Mouse (Mus musculus): ENCODE measurements around the gene Mast4.

The Mast4 gene

GRCm38 (mm10) chr13:102888211-102888610, 446.1 kb downstream of the Mast4 start:
- no peak for DNase-seq (ENCODE audit: low spot score)

DNA sequence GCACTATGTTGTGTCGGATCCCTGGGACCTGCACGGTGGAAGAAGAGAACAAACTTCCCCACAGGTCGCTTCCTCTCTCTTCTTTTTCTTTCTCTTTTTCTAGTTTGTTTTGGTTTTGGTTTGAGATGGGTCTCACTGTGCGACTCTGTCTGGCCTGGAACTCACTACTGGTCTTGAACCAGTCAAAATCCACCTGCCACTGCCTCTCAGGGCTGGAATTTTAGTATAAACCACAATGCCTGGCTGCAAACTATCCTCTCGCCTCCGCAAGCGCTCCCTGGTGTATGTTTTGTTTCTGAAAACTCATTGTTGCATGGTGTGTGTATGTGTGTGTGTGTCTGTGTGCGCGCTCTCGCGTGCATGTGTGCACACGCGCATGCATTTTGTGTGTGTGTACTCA, 446.8 kb downstream of the Mast4 start:
- no peak for DNase-seq (ENCODE audit: low spot score)

GRCm38 (mm10) chr13:102886788-102887187, 447.5 kb downstream of the Mast4 start:
- no peak for DNase-seq (ENCODE audit: low spot score)

GRCm38 (mm10) chr13:102886147-102886546, 448.1 kb downstream of the Mast4 start:
- DNase-seq (ENCODE audit: low spot score): no peak

DNA sequence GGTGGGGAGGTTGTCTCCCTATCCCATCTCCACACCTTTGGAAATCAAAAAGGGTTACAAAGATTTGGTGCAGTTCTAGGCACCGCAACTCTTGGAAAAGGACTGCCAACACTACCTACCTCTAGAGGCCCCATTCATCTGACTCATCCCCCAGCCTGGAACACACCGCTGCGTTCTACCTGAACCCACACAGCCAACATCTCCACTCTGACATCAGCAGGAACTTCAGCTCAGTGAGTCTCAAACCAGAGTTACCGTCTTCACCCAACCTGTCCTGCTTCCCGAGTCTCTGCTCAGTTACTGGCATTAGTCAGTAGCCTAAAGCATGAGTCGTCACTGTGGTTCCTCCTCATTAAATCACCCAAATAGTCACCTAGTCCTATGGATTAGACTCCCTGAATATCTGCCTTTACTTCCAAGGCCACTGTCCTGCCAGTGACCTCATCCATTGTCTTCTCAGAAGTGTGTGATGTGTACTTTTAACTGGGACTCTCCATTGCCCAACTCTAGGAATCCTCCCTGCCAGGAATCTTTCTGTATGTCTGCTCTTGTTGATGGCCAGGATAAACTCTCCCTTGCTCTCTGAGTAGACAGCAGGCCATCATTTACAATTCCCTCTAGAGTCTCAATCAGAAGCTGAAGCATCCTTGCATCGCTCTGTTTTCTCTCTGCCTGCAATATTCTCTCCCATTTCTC, 453.8 kb downstream of the Mast4 start:
- no peak for DNase-seq (ENCODE audit: low spot score)

DNA sequence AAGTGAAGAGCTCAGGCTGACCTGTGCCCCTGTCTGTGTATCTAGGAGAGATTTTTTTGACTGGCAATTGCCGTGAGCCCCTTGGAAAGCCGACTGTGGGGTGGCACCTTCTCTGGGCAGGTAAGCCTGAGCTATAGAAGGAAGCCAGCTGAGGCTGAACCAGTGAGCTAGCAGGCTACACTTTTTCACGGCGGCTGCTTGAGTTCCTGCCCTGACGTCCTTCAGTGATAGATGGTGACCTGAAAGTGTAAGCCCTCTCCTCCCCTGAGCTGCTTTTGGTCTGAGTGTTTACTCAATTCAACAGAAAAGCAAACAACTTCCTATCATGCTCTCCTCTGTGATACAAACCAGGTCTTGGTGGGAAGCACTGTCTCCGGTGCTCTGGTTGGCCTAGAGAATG, 455.7 kb downstream of the Mast4 start:
- no peak for DNase-seq (ENCODE audit: low spot score)

DNA sequence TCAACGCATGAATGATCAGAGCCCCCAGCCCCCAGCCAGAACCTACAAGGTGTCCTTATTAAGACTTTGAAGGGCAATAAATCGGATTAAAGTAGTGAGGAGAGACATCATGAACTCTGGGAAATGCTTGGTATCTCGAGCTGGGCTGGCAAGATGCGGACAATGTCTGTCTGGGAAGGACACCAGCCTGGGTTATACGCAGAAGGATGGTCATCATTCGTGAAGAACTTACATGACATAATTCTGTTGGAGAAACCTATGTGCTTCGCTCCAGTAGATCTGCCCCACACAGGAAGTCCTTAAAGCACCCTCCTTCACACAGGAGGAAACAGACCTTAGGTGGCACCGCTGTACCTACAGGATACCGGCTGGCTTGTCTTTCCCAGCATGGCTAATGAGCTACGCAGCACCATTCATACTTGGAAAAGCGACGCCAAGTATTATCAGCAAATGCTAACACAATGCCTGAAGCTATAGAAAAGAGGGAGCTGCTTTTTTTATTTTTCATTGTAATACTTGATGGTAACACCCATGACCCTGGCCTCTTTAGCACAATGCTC, 456.5 kb downstream of the Mast4 start:
- no peak for DNase-seq (ENCODE audit: low spot score)

DNA sequence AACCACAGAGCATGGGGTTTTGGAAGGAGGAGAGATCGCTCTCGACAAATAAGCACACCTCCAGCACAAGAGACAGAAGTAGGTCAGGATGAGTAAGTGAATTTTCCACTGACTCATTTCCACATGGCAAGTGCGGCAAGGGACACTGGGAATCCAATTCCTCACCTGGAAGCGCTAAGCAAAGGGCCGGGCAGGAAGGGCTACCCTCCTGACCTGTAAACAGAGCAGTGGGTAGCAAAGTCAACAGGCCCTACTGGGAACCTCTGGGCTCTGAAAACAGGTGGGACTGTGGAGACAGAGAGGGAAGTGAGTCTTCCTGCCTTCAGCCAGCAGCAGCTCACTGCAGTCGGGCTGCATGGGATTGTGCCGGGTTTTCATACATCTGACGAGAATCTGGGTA, 457.1 kb downstream of the Mast4 start:
- no peak for DNase-seq (ENCODE audit: low spot score)

GRCm38 (mm10) chr13:102875520-102875919, 458.8 kb downstream of the Mast4 start:
- DNase-seq (ENCODE audit: low spot score): no peak

- no peak for DNase-seq (ENCODE audit: low spot score)
These were observed 459.2 kb downstream of the Mast4 start for GRCm38 (mm10) chr13:102875144-102875476.

- no peak for DNase-seq (ENCODE audit: low spot score)
These were observed 459.7 kb downstream of the Mast4 start for GRCm38 (mm10) chr13:102874465-102875143.

GRCm38 (mm10) chr13:102873412-102874016, 460.8 kb downstream of the Mast4 start:
- DNase-seq (ENCODE audit: low spot score): no peak

- no peak for DNase-seq (ENCODE audit: low spot score)
These were observed 462.8 kb downstream of the Mast4 start for GRCm38 (mm10) chr13:102871380-102872104.

DNA sequence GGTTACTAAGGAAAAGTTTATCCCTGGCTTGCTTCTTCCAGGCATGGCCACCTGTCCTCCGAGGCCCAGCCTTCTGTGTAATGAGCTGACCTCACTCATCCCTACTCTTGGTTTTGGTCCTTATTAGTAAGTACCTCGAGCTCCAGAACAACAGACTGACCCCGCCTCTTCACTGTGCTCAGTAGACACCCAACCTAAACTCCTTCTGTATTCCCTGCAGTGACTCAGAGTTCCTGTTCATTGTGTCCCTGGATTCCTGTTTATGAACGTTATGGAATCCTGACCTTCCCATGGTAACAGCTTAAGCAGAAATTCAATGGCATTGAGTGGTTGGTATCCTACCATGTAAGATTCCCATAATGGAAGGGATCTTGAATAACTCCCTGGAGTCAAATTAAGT, 464.8 kb downstream of the Mast4 start:
- no peak for DNase-seq (ENCODE audit: low spot score)

DNA sequence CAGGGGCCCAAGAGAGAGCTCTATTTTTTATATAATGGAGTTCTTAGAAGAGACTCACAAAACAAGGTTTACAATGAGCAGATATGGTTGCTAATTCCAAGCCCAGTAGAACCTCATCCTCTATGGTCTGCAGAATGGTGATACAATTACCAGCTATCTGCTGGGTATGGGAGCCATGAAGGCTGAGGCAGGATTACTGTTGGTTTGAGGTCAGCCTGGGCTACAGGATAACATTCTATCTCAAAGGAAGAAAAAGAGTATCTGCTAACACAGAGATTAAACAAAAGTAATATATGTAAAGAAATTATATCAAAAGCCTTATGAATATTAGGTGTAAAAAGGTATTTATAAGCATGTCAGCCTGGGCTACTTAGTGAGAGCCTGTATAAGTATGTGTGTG, 467.5 kb downstream of the Mast4 start:
- DNase-seq (ENCODE audit: low spot score): no peak

GRCm38 (mm10) chr13:102865971-102866724, 468.1 kb downstream of the Mast4 start:
- DNase-seq (ENCODE audit: low spot score): no peak

GRCm38 (mm10) chr13:102865494-102865893, 468.8 kb downstream of the Mast4 start:
- DNase-seq (ENCODE audit: low spot score): no peak

DNA sequence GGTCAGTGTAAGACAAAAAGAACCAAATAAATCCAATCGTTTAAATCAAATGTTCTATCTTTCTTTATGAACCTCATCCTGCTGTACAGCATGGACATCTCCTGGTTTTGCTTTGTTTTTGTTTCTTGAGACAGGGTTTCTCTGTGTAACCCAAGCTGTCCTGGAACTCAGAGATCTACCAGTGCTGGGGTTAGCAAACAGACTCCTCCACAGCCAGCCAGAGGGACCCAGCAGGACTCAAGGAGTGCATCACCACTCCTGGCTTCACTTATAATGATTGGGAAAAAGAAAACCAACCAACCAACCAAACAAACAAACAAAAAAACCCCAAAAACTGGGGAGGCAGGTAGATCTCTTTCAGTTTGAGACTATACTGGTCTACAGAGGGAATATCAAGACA, 469.5 kb downstream of the Mast4 start:
- DNase-seq (ENCODE audit: low spot score): no peak

GRCm38 (mm10) chr13:102864079-102864478, 470.2 kb downstream of the Mast4 start:
- DNase-seq (ENCODE audit: low spot score): no peak

GRCm38 (mm10) chr13:102862981-102863380, 471.3 kb downstream of the Mast4 start:
- no peak for DNase-seq (ENCODE audit: low spot score)

- DNase-seq (ENCODE audit: low spot score): no peak
These were observed 471.9 kb downstream of the Mast4 start for GRCm38 (mm10) chr13:102862397-102862796.

DNA sequence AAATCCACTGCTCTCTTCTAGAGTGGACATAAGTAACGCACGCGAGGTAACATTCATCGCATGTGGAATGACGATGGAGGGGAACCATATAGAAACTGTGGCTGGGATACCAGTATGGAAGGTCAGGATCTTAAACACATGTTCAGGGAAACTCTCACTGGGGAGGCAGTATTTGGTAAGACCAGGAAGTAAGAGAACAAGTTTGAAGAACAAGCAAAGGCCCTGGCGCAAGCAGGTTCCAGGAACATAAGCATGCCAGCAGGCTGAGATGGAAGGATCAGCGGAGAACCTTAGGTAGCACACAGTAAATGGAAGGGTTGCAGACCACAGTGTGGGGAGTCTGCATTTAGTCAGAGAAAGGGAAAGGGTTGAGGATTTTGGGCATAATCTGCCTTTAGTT, 473.6 kb downstream of the Mast4 start:
- no peak for DNase-seq (ENCODE audit: low spot score)

Data from retina, embryonic 14.5 days (tissue).